Mouse (Mus musculus) T-helper 1 cell (primary cell): Measurements from ENCODE around the gene Obsl1.

ENCODE experiments used
- in situ Hi-C: fragments of 300-600 bp; cut with MboI, MseI; formaldehyde crosslinking; loops from one replicate; pipeline ENCODE4 v1.15.1; 2025; ENCODE audit warnings: high pct_unique_total_duplicates

Obsl1 gene

DNA sequence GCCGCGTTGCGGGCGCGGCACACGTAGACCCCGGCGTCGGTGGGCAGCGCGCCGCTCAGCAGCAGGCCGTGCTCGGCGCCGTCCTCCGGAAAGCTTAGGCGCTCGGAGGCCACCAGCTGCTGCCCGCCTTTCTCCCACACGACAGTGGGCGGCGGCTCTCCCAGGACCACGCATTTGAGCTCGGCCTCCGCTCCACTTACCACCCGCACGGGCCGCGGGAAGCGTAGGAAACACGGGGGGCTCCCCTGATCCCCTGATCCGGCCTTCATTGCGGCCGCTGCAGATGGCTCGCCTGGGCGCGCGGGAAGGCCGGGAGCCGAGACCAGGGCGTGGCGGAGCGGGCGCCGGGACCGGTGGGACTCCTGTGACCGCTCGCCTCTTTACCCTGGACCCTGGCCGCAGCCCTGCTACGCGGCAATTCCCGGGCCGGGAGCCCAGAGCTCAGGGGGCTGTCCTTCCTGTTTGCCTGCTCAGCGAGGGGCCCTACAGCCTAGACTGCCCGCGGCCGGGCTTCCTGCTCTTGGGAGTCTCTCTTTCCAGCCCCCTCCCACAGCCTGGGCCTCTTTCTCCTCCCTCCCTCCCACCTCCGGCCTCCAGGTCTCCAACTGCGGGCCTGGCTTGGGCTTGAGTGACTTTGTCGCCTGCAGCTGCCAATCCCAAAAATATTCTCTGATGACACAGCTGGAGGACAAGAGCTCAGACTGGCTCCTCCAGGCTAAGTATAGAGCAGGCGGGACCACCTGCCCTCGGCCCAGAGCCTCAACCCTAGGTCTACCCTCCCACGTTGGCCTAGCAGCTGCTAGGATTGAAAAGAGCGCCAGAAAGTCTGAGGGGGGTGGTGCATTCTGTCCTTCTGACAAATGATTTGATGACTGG lies at the start of gene Obsl1:
TSS of gene Obsl1 (minus strand) at position 497 of the 876 bp plus-strand sequence.
- in situ Hi-C loops, result no loop called here

DNA sequence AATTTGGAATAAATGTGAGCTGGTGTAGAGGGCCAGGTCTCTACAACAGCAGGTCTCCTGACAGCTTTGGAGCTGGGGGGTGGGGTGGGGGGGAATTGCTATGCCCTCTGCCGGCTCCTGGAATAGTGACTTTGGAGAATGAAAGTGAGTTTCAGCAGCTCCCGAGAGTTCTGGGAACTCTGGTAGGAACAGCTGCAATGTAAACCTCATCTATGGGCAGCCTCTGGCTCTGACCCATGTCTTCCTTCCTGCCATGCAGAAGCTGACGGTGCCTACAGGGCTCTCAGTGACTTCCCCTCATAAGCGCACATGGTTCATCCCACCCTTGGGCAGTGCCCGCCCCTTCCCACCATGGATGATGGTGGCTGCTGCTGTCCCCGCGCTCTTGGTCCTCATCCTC lies 49.4 kb upstream of the Obsl1 start:
- in situ Hi-C loops, result loop anchor here (5.0 kb wide), 1 partner anchor 73 kb away; no protein-coding TSS in a partner anchor

DNA sequence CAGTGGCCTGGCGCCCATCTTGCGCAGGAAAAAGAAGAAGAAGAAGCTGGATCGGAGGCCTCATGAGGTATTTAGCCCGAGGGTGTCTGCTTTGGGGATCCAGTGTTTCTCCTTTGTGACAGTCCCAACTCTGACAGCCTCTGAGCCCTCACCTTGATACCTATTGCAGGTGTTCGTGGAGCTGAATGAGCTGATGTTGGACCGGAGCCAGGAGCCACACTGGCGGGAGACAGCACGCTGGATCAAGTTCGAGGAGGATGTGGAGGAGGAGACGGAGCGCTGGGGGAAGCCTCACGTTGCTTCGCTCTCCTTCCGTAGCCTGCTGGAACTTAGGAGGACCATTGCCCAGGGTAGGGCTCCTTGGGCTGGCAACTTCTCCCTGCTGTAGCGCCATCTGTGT lies 44.3 kb upstream of the Obsl1 start:
- in situ Hi-C loops, result no loop called here

DNA sequence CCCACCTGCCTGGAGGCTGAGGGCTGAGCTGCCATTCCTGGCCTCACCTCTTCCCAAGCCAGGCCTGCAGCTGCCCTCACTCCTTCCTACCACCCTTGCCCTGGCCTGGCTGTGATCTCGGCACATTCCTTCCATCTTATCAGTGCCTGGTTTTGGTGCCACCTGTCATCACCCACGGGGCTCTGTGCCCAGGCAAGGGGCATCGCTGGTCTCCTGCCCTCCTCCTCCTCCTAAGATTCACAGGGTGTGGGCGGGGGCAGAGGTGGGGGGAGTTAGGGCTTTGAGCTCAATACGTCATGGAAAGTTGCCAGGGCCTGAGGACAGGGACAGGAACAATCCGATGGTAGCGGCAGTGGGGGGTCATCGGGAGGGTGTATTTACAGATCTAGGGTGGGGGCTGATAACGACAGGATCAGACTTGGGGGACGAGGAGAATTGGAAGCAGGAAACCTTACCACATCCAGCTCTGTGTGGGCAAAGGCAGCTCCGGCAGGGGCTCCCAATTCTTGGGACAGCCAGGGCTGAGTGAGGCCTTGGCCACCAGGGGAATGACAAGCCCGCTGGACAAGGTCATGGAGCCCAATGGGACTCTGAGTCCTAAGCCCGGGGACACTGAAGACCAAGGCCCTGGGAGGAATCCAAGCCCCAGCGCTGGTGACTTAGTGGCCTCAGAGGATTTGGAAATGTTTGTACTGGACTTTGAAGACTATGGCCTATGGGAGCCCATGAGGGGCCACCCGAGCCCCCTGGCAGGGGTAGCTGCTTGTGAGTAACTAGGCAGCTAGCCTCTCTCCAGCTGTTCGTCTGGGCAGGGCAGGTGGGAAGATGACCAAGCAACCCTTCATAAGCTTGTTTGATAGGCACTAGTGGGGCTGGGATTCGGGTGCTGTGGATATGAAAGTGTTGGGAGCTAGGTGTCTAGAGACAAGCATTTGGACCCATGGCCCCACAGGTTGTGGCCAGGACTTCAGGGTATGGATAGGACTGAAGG lies 43.3 kb upstream of the Obsl1 start:
- in situ Hi-C loops, result no loop called here

DNA sequence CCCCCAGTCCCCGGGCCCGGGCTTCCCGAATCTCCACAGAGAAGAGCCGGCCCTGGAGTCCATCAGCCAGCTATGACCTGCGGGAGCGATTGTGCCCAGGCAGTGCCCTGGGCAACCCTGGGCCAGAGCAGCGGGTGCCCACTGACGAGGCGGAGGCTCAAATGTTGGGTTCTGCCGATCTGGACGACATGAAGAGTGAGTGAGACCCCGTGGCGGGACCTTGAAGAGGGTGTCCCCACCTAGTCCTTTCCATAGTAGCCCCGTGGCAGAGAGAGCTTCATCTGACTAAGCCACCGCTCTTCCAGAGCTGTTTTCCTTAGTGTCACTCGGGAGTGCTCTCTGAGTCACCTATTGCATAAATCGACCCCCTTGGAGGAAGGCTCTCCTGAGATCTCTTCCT lies 42.6 kb upstream of the Obsl1 start:
- in situ Hi-C loops, result no loop called here

DNA sequence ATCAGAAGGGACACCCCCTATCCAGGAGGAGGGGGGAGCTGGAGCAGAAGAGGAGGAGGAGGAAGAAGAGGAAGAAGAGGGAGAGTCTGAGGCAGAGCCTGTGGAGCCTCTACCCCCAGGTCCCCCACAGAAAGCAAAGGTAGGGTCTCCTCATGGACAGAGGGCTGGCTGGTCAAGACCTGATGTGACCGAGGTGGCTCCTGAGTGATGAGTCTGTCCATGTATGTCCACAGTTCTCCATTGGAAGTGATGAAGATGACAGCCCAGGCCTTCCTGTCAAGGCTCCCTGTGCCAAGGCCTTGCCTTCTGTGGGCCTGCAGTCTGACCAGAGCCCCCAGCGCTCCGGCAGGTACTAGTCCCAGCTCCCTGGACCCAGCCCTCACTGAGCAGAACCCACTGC lies 41.8 kb upstream of the Obsl1 start:
- in situ Hi-C loops, result no loop called here

DNA sequence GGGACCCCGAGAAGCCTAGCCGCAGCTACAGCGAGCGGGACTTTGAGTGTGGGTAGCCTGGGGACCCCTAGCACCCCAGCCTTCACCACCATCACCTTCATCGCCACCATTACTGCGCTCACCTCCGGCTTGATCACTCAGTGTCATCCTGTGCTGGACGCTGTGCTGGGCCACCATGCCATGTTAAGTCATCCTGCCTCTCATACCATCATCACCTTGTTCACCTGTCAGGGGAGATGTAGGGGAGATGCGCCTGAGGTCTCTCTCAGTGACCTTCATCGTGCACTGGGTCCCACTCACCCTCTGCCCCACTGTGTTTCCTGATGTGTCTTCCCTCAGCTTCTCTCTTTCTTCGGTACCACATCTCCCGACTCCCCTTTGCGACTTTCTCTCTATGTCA lies 41.1 kb upstream of the Obsl1 start:
- in situ Hi-C loops, result no loop called here

DNA sequence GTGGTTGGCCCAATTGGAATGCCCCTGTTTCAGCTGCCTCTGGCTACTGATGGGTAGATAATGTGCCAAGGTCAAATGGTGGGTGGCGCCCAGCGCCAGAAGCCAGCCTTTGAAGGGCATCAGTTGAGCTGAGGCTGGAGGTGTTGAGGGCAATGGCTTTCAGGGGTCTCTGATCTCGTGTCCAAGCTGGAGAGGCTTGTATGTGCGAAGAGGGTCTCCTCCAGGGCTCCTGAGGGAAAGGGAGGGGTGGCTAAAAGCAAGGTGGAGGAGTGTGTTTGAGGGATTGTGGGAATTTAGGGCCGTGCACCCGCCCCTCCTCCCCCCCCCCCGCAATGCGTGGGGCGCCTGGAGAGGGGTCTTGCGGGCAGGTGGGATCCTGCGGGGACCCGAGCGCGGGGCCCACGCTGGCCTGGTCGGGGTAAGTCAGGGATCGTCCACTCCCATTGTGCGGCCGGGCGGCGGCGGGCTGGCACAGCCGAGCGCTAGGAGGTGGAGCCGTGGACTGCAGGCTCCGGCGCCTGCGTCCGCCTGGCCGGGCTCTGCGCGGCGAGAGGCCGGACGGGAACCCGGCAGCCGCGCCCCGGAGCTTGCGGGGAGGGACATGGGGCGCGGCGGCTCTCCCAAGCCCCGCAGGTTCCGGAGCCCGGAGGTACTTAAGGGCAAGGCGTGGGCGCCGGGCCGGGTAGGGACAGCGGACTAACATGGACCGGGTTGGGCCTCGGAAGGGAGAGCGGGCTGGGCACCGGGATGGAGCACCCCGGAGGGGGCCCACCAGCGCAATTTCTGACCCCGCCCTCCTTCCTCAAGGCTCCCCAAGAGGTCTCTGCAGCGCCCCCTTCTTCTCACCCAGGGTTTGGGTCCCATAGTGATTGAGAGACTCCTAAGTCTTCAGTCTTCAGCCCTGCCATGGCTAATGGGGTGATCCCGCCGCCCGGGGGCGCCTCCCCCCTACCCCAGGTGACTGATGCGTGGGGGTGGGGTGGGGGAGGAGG lies 40.0 kb upstream of the Obsl1 start, which contains the start of gene Slc4a3:
TSS of gene Slc4a3 (plus strand) at position 302 of the 992 bp plus-strand sequence.
- in situ Hi-C loops, result no loop called here

DNA sequence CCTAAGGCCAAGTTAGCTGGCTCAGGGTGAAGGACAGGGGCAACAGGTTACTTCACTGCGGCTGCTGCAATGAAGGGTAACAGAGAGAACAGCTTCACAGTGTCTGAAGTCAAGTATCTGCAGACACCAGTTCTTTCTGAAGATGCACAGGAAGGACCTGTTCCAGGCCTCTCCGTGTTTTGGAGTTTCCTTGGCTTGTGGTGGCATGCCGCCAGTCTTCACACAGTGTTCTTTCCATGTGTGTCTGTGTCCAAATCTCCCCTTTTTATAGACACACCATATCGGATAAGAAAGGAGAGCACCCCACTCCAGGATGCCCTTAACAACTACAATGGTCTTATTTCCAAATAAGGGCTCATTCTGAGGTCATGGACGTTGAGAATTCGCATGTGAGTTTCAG lies 38.1 kb upstream of the Obsl1 start:
- in situ Hi-C loops, result no loop called here

DNA sequence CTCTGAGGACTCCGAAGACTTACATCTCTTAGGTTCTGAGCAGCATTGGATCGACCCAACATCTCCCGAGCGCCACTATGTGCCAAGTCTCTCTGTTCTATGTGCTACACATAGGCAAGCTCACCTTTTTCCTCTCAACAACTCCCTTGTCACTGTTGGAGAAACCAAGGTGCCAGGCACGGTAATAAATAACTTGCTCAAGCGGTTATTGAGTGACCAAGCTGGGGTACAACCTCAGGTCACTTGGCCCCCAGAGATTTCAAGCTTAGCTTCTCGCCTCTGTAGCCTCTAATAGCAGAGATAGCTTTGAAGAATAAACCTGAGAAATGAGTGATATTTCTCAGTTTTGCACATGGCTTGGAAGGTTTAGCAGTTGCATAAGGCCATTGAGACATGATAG lies 35.2 kb upstream of the Obsl1 start:
- in situ Hi-C loops, result no loop called here

DNA sequence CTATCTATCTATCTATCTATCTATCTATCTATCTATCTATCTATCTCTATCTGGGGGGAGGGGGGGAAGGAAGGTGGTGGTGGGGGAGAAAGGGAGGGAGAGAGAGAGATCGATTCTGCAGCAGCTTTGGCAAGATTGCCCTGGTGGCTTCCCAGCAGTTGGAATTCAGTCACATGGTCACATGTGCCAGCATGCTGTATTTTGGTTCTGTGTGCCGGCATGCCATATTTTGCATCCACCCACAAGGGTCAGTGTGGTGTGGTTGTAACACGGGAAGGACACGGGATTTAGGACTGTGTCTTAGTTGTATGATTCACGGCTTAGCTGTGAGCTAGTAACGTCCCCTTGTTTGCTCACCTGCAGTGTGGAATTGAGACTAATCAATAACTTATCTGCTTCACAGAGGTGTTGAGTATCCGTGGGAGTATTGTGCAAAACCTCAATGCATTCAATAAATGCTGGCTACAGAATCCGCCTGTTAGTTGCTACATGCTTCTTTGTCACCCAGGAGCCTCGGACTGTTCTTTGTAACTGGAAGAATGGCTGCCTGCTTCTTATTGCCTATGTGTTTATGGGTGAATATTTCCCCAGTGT lies 32.4 kb upstream of the Obsl1 start:
- in situ Hi-C loops, result no loop called here

DNA sequence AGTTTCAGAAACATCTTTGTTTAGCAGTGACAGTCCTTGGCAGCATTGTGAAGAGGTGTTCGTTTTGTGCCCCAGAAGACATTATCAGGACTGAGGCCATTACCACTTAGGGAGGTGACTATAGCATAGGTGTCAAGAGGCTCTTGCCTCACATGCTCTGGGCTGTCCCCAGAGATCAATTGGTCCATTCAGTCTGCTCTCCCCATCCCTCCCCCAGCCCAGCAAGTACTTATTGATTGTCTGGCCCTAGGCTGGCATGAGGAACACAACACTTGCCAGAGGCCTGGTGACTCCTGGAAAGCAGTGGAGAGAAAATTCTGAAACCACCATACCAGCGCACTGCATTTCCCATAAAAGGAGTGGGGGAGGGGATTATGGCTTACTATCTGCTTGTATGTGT lies 31.3 kb upstream of the Obsl1 start:
- in situ Hi-C loops, result no loop called here

DNA sequence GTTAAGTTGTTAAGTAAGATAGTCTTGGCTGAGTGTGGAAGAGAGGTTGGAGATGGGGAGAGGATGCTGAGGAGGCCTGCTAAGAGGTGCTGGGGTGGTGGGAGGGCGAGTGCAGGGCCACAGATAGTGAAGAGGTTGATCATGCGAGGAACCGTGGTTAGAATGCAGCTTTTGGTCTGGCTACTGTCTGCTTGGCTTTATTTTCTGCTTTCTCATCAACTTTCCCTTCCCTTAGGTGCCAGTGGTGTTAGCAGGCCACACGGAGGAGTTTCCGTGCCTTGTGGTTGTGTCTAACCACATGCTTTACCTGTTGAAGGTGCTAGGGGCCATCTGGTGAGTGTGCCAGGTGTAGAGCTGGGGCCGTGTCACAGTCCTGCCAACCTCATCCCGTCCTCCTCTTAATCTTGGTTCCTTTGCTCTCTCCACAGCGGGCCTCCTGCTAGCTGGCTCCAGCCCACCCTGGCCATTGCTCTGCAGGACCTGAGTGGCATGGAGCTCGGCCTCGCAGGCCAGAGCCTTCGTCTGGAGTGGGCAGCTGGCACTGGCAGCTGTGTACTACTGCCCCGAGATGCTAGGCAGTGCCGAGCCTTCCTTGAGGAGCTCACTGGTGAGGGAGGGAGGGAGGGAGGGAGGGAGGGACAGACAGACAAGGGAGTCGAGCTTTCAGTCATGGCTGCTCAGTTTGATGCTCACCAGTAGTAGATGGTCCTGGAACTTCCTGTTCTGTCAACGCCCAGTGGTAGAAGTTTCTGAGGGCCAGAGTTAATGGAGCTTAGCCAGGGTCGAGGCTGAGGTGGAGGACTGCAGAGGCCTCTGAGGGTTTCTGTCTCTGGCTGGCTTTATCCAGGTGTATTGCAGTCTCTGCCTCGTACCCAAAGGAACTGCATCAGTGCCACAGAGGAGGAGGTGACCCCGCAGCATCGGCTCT lies 27.3 kb upstream of the Obsl1 start:
- in situ Hi-C loops, result no loop called here

DNA sequence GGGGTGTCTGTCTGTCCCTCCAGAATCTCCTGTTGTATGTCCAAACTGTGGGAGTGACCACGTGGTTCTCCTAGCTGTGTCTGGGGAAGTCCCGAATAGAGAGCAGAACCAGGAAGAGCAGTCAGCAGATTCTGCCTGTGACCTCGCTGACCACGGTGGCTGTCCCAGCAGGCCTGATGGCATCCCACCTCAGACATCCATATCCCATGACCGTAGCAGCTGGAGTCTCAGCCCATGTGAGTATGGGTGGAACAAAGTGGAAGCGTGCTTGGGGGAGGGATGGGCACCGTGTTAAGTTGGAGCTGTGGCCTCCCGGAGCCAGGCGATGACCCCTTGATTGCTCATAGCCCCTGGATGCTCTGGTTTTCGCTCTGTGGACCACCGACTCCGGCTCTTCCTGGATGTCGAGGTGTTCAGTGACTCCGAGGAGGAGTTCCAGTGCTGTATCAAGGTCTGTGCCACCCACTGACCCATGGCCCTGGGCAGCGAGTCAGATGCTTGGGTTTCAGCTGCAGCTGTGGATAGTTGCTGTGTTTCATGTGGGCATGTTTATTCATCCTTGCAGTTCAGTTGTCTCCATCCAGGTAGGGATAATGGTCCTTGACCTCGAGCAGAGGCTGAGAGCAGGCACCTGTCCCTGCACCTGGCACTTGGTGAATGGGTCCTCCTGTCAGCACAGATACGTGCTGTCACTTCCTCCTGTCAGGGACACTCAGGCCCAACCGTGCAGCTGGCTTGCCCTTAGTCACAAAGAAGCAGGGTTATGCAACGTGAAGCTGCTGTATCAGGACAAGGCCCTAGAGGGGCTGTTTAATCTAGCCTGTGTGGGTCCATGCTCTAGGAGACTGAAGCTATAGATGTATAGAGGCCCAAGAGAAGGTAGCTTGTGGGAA lies 26.3 kb upstream of the Obsl1 start:
- in situ Hi-C loops, result no loop called here

DNA sequence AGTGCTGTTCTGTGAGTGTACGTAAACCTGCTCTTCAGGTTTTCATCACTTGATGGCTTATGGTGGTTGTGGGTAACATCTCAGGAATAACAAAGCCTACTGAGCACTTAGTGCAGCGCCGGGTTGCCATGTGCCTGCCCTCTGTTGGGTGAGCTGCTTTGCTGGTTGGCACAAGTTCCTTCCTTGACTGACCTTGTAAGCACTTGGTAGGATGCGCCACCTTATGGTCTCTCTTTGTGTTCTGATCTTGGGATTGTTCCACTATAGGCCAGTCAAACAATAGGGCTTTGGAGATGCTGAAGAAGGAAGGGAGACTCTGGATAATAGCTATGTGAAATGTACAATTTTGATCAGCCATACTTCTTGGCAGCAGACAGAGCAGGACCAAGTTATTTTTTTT lies 24.3 kb upstream of the Obsl1 start:
- in situ Hi-C loops, result no loop called here

DNA sequence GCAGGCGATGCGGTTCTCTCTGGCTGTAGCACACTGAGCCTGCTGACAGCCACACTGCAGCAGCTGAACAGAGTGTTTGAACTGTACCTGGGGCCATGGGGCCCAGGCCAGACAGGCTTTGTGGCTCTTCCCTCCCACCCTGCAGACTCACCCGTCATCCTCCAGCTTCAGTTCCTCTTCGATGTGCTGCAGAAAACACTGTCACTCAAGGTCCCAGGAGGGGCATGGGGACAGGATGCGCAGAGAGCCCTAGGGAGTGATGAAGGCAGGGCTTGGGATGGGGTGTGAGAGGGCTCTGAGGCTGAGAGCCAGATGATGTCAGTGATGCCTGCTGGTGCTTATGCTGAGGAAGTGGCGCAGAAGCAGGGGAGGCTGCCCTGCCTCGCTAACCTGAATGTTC lies 18.4 kb upstream of the Obsl1 start:
- in situ Hi-C loops, result no loop called here

DNA sequence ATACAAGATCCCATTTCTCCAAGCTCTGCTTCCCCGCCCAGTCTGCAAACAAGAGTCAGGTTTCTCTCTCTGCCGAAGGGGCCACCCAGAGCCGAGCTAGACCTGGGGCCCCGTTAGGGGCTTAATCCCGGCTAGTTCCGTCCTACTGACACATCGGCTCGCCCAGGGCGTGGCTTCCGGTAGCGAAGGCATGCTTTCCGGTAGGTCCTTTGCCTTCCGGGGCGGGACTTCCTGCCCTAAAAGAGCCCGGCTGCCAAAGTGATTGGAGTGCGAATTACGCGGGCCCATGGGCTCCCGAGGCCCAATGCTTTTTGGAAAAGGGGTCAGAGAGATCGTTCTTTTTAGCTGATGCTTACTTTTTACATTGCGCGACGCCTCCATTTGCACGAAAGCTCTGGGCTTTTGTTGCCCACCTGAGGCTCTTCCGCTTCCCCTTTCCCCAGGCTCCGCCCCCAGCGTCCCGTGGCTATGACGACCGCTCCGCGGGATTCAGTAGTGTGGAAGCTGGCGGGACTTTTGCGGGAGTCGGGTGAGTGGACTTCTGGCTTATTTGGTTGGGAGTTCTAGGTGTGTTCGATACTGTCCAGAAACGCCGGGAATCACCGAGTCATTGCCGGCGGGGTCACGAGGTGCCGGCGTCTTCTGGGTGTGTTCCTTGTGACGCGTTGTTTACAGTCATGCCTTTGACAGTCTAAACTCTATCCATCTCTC lies 15.2 kb upstream of the Obsl1 start, which contains the start of gene Stk11ip:
TSS of gene Stk11ip (plus strand) at position 209 of the 711 bp plus-strand sequence.
- in situ Hi-C loops, result no loop called here

DNA sequence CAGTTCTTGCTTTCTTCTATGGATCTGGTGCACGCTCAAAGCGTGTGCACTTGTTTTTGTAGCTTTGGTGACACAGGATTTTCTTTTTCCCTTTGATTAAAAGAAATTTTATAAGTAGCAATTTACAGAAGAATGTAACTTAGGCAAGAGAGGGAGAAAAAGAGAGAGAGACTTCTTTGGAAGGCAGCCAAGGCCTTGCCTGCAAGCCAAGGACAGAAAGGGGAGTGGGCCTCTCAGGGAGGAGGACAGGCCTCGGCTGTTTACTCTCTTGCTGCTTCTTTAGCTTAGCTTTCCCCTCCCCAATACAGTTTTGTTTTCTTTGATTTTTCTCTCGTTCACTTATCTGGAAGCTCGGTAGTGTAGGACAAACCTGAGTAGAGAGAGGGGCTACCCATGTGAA lies 13.3 kb upstream of the Obsl1 start:
- in situ Hi-C loops, result no loop called here
